Mouse (Mus musculus): ENCODE results near the gene Olfr1297.

Gene Olfr1297

GRCm38 (mm10) chr2:111626397-111626796, at the start of gene Olfr1297:
TSS of gene Olfr1297 (minus strand) at chr2:111626497.
- no peak for DNase-seq (ENCODE audit: low read depth)

- no peak for DNase-seq (ENCODE audit: low read depth)
Observed at GRCm38 (mm10) chr2:111661119-111661518, 34.8 kb upstream of the Olfr1297 start, which contains the start of gene Olfr1299. TSS of gene Olfr1299 (plus strand) at chr2:111661419.

- DNase-seq (ENCODE audit: low read depth), result no peak
Observed at GRCm38 (mm10) chr2:111649101-111649500, 22.8 kb upstream of the Olfr1297 start, which contains the start of gene Olfr1298. TSS of gene Olfr1298 (minus strand) at chr2:111649201.

GRCm38 (mm10) chr2:111569581-111569980, 56.7 kb downstream of the Olfr1297 start, which contains the start of gene Olfr1295:
TSS of gene Olfr1295 (minus strand) at chr2:111569681.
- no peak for DNase-seq (ENCODE audit: low read depth)

Data from induced T-regulatory cell, adult 2 months (primary cell).